Mouse (Mus musculus) hematopoietic stem cell, adult 5-6 weeks (primary cell): ENCODE measurements around the gene Akap10. TPM values are rescaled to one million over a fixed set of nuclear protein-coding genes. Genes with fewer than 3 reads are reported as not detected.
A peak's percentile ranks its signal among the peaks of the same experiment; 100 is the strongest.
"Not testable (repeated sequence)": the region's sequence is repeated elsewhere in the genome, so short reads cannot be mapped to it uniquely, and the experiment has no call there.

ENCODE experiments used
- ATAC-seq, 2 experiments: fragments of 125-278 bp in 1 of 2; replicated peaks in 1 of 2; 2 replicates each; pipeline ENCODE4 v1.8.0; 2016 to 2017; ENCODE audit warnings: inconsistent platforms in 2 of 2, mild to moderate bottlenecking in 2 of 2, moderate number of reproducible peaks in 2 of 2, low read depth in 1 of 2, moderate TSS enrichment in 1 of 2; ENCODE audit not compliant: low FRiP score in 2 of 2, poor library complexity in 2 of 2, severe bottlenecking in 2 of 2, insufficient read depth in 1 of 2, low TSS enrichment in 1 of 2
- total RNA-seq: library from RNA; stranded (forward); fragments of 172-1452, 232-1000 nt; gene quantifications from 2 replicates; pipeline ENCODE4 v1.2.3, GENCODE M21; 2017

Akap10 gene
- total RNA-seq, 1 experiment from 2014 or later: 46.7 TPM

GRCm38 (mm10) chr11:61854211-61854987 is 75.7 kb downstream of the Akap10 start:
- peak; percentile 84 to 90 for ATAC-seq

GRCm38 (mm10) chr11:61853659-61854058 is 76.4 kb downstream of the Akap10 start:
- no peak for ATAC-seq

DNA sequence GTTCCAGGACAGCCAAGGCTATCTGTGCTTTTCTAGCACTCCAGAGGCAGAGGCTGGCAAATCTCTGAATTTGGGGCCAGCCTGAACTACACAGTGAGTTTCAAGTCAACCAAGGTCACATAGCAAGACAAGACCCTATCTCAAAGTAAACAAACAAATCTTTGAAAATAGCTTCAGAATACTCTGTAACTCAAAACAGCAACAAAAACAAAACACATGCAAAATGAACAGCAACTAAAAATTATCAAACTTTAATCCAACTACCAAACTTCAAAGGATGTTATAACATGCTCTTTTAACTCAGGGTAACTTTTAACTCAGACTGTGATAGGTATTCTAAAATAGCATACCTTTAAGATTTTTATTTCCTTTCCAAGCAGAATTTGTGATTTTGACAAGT is 77.1 kb downstream of the Akap10 start:
- no peak for ATAC-seq

DNA sequence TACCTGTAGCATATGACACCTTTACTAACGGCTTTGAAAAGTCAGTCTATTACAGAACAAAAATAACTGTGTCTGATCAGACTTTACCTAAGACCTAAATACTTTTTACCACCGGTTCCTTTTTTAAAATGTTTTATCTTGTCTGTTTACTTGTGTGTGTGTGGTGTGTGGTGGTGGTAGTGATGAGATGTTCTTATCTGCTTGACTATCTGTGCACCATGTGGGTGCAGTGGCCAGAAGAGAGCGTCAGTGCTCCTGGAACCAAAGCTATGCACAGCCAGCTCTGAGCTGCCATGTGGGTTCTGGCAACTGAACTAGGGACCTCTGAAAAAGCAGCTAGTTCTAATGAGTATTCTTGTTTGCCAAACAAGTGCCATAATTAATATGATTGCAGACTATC is 78.9 kb downstream of the Akap10 start:
- no peak for ATAC-seq

DNA sequence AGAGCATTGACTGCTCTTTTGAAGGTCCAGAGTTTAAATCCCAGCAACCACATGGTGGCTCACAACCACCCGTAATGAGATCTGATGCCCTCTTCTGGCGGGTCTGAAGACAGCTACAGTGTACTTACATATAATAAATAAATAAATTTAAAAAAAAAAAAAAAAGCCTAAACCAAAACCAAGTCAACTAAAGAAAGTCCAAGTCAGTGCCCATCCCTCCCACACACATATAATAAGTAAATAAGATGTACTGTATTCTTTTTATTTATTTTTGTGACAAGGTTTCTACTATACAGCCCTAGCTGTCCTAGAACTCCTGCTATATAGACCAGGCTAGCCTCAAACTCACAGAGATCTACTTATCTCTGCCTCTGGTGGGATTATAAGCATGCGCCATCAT is 89.4 kb downstream of the Akap10 start:
- not testable (repeated sequence) for ATAC-seq

DNA sequence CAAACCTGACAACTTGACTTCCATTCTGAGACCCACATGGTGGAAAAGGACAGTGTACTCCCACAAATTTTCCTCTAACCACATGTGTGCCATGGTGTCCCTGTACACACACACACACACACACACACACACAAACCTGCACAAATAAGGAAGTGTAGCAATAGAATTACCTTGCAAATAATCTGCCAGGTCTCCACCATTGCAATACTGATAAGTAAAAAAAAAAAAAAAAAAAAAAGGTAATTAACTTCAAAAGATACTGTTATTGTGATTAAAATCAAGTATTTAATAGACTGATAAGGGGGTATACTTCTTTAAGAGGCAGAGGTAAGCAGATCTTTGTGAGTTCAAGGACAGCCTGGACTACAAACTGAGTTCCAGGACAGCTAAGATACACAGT is 90.1 kb downstream of the Akap10 start:
- ATAC-seq: no peak

DNA sequence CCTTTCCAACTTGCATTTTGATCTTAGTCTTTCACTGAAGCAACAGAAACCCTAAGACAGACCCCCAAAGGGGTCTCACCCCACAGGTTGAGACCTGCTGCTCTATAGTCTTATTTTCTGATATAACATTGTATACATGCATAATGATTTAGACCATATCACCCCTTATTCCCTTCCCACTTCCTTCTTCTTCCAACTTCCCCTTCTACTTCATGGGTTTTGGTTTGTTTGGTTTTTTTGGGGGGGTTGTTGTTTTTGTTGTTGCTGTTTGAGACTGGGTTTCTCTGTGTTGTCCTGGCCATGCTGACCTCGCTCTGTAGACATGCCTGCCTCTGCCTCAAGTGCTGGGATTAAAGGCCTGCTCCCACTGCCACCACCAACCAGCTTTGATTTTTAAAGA is 90.9 kb downstream of the Akap10 start:
- 0 out of 4 replicates have a peak, but pooled peaks of 1 of the 2 experiments have one; percentile 17 for ATAC-seq

Other genes with a start within 250 kb of the Akap10 start
- gene Fam83g, start 246.2 kb downstream of the Akap10 start, total RNA-seq: 0.30 TPM in 1 of 2 replicates, not detected in the other
- gene Slc5a10, start 209.4 kb downstream of the Akap10 start, total RNA-seq: not detected in 2 replicates
- gene Prpsap2, start 168.2 kb downstream of the Akap10 start, total RNA-seq: 47.2 and 59.6 TPM in 2 replicates
- gene Ulk2, start 75.2 kb downstream of the Akap10 start, total RNA-seq: 29.3 and 36.1 TPM in 2 replicates
- gene Specc1, start 26.5 kb upstream of the Akap10 start, total RNA-seq: 25.6 and 30.1 TPM in 2 replicates